Mouse (Mus musculus): ENCODE measurements around the gene Itpr1. TPM values are rescaled to one million over a fixed set of nuclear protein-coding genes. Genes with fewer than 3 reads are reported as not detected.
A peak's percentile ranks its signal among the peaks of the same experiment; 100 is the strongest.

Gene Itpr1
- polyA plus RNA-seq, 1 experiment = not detected

DNA sequence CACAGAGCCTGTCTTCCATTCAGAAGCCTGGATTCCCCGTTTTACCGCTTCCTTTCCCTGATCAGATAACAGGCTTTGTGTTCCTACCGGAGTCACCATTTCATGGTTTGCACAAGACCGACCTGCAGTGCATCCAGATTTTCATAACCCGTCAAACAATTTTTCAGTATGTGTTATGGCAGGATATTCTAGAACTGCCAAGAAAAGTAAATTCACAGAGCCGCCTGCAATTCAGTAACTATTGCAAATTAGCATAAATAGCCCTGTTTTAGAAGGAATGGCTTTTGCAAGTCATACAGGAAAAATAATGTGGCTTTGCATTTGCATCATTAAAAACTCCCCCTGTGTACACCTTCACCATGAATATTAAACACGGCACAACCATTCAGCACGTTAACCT lies 379.3 kb downstream of the Itpr1 start:
- 80% methylated on average over 8 of the region's 8 CpGs for WGBS
- Histone ChIP-seq H3K4me3 (ENCODE audit: insufficient read depth, low read depth, low read length) (no peak overlapping the region), H3K27ac (ENCODE audit: insufficient read depth, low read depth, low read length) (no peak overlapping the region), H3K4me1 (ENCODE audit: control insufficient read depth, insufficient read depth, low read length) (no peaks in the 10 kb centered on the region)
- TF ChIP-seq POLR2A (IDR thresholded peaks at IDR 0.05; ENCODE audit: insufficient read depth, low read depth, low read length) (no peak), CTCF (IDR thresholded peaks at IDR 0.05; ENCODE audit: insufficient read depth, low read depth, low read length) (no peak)

DNA sequence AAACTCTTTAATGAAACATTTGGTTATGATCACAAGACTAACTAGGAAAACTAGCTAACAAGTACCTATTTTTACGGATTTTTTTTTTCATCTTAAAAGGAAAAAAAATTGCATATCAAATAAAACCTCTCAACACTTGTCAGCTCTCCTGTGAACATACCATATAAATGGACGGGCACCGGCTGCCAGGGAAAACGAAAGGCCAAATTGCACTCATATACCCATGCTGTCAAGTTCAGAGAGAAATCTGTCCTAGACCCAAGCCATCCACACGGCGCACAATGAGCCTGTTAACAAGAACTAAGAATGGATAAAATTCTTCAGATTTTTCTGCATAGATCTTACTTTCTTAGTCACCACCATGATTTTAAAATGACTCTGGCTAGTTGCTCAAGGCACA lies 379.7 kb downstream of the Itpr1 start:
- no peak overlapping the region for H3K4me3 ChIP-seq (ENCODE audit: insufficient read depth, low read depth, low read length)
- 84% methylated on average over 6 of the region's 6 CpGs for WGBS
- TF ChIP-seq CTCF (IDR thresholded peaks at IDR 0.05; ENCODE audit: insufficient read depth, low read depth, low read length) (no peak), POLR2A (IDR thresholded peaks at IDR 0.05; ENCODE audit: insufficient read depth, low read depth, low read length) (no peak)
- H3K27ac ChIP-seq (ENCODE audit: insufficient read depth, low read depth, low read length) = no peak overlapping the region
- no peaks in the 10 kb centered on the region for H3K4me1 ChIP-seq (ENCODE audit: control insufficient read depth, insufficient read depth, low read length)

DNA sequence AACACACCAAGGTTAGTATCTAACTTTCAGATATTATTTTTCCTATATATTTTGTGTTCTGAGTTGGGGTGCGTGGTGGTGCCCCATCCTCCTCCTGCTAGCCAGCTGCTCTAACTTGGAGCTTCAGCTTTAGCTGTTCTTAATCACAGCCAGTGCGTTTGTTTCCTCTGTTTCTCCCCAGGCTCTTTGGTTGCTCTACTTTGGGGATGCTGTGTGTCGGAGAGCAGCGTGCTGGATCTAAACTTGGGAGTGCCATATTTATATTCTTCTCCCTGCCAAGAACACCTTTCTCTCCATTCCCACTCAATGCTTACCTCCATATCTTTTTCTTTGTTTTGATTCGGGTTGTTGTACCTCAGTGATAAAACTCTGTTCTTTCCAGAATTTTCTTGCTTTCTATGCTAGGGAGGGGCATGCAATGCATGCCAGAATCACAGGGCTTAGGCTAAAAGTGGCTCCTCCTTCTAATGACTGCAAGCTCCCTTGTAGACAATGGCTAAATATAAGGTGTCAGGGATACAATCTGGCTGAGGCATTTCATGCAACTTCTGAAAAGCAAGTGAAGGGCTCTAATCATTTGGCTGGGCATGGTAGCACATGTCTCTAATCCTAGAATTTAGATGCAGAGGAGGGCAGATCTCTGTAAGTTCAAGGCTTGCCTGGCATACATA lies 381.4 kb downstream of the Itpr1 start:
- no peak for TF ChIP-seq CTCF (IDR thresholded peaks at IDR 0.05; ENCODE audit: insufficient read depth, low read depth, low read length)
- TF ChIP-seq POLR2A (IDR thresholded peaks at IDR 0.05; ENCODE audit: insufficient read depth, low read depth, low read length) = no peak
- WGBS = 34% methylated on average over 5 of the region's 5 CpGs
- Histone ChIP-seq H3K4me1 (ENCODE audit: control insufficient read depth, insufficient read depth, low read length) (no peaks in the 10 kb centered on the region), H3K4me3 (ENCODE audit: insufficient read depth, low read depth, low read length) (no peak overlapping the region), H3K27ac (ENCODE audit: insufficient read depth, low read depth, low read length) (peak overlapping the region; percentile 53; the same call in 1 of the 2 replicates)

DNA sequence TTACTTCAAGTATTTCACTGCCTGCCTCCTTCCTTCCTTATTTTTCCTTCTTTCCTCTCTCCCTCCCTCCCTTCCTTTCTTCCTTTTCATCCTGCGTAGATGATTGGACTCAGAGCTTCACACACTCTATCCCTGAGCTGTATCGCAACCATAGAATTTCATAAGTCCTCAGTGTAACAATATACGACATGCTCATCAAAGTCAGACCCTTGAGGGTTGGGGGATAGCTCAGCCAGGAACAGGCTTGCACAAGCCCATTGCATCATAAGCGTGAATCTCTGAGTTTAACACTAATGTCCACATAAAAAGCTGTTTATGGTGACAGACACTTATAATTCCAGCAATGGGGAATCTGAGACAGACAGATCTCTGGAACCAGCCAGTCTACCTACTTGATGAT lies 385.8 kb downstream of the Itpr1 start:
- H3K4me3 ChIP-seq (ENCODE audit: insufficient read depth, low read depth, low read length) = no peak overlapping the region
- 92% methylated on average over 4 of the region's 4 CpGs for WGBS
- H3K27ac ChIP-seq (ENCODE audit: insufficient read depth, low read depth, low read length) = no peak overlapping the region
- no peaks in the 10 kb centered on the region for H3K4me1 ChIP-seq (ENCODE audit: control insufficient read depth, insufficient read depth, low read length)
- TF ChIP-seq POLR2A (IDR thresholded peaks at IDR 0.05; ENCODE audit: insufficient read depth, low read depth, low read length) (no peak), CTCF (IDR thresholded peaks at IDR 0.05; ENCODE audit: insufficient read depth, low read depth, low read length) (no peak)

DNA sequence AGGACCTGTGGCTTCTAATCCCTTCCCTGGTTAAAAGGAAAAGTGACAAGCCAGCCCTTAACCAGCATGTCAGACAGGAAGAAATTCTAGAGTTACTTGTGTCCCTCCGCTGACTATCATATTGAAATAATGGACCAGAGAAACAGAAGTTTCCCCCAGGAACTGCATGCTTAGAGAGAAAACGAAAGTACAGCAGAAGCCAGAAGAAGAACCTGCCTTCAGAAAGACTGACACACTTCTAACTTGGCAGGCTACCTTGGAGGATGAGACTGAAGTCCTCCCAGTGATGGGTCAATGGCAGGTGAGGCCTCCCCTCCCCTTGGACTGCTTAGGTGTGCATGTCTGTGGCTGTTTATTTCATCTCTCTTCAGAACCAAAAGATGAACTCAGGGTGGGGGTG lies 386.4 kb downstream of the Itpr1 start:
- WGBS = 89% methylated on average over 2 of the region's 2 CpGs
- TF ChIP-seq POLR2A (IDR thresholded peaks at IDR 0.05; ENCODE audit: insufficient read depth, low read depth, low read length) = no peak
- no peak for TF ChIP-seq CTCF (IDR thresholded peaks at IDR 0.05; ENCODE audit: insufficient read depth, low read depth, low read length)

More for the DNA sequence above, 386.4 kb downstream of the Itpr1 start:
- no peak overlapping the region for H3K4me3 ChIP-seq (ENCODE audit: insufficient read depth, low read depth, low read length)
- H3K27ac ChIP-seq (ENCODE audit: insufficient read depth, low read depth, low read length) = no peak overlapping the region
- no peaks in the 10 kb centered on the region for H3K4me1 ChIP-seq (ENCODE audit: control insufficient read depth, insufficient read depth, low read length)

Other genes with a start within 250 kb of the Itpr1 start
- not detected in 2 replicates for gene Setmar, start 148.1 kb upstream of the Itpr1 start, polyA plus RNA-seq (2012; ENCODE audit: insufficient read depth, insufficient read length, low replicate concordance, missing spikeins)
- gene Sumf1, start 27.5 kb upstream of the Itpr1 start, polyA plus RNA-seq (2012; ENCODE audit: insufficient read depth, insufficient read length, low replicate concordance, missing spikeins) = not detected in 2 replicates

Measured in olfactory bulb, adult 2 months (tissue).